In the genomic region with DNA sequence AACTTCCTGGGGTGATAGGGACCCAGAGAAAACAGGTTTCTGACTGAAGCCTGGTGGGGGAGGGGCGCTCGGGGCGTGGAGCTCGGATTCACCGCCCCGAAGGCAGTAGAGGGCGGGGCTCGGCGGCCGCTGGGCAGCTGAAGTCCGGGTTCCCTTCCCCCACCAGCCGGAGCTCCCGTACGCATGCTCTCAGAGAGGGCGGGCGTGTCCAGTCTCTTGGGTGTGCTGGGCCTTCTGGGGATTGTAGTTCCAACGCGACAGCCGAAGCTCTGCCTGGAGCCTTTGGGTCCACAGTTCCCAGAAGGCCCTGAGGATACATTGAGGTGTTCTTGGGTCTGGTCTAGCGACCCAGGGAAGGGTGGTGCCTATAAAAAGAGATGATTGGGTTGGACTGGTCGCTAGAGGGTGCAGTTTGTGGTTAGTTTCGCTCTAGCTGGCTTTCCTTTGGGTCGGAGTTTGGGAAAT, we compare ENCODE assay signal across 1 mouse cellular context.
TF ChIP-seq lines count a peak whose summit lies in the region.

No protein-coding gene starts in this region.

TF ChIP-seq in C2C12, 6 proteins besides CTCF, POLR2A, EP300 and RAD21:
- no peak for TF ChIP-seq USF1 (IDR thresholded peaks at IDR 0.05; ENCODE audit: low read depth)
- no peak for TF ChIP-seq FOSL1 (IDR thresholded peaks at IDR 0.05; ENCODE audit: insufficient read depth, low read length, poor library complexity, severe bottlenecking)
- no peak for TF ChIP-seq MYOD1 (IDR thresholded peaks at IDR 0.05; ENCODE audit: control insufficient read depth, insufficient read length, low read depth)
- TF ChIP-seq MYOG (IDR thresholded peaks at IDR 0.05; ENCODE audit: control insufficient read depth, extremely low read depth, insufficient read length), result no peak
- no peak for TF ChIP-seq CEBPB (IDR thresholded peaks at IDR 0.05; ENCODE audit: low read depth)
- TF ChIP-seq MAX (IDR thresholded peaks at IDR 0.05), result no peak
